Mouse (Mus musculus) T-helper 17 cell (primary cell): ENCODE results near the gene Tenm4.

Source experiments
- in situ Hi-C, 2 experiments: fragments of 300-600 bp; cut with MboI, MseI; formaldehyde crosslinking; loops; 1 replicate in 1 of 2; 2 replicates in 1 of 2; pipeline ENCODE4 v1.15.1; 2025; ENCODE audit warnings: high pct_unique_total_duplicates in 2 of 2

Gene Tenm4

GRCm38 (mm10) chr7:96203812-96204560, 32.9 kb downstream of the Tenm4 start:
- in situ Hi-C loops = no loop called here

GRCm38 (mm10) chr7:96204809-96205350, 33.8 kb downstream of the Tenm4 start:
- in situ Hi-C loops = no loop called here

- in situ Hi-C loops = no loop called here
These were observed 36.0 kb downstream of the Tenm4 start for GRCm38 (mm10) chr7:96207071-96207470.

GRCm38 (mm10) chr7:96209783-96210524, 38.9 kb downstream of the Tenm4 start:
- in situ Hi-C loops = no loop called here

- in situ Hi-C loops = no loop called here
These were observed 39.7 kb downstream of the Tenm4 start for GRCm38 (mm10) chr7:96210525-96211369.

GRCm38 (mm10) chr7:96211618-96212021, 40.6 kb downstream of the Tenm4 start:
- in situ Hi-C loops = no loop called here

GRCm38 (mm10) chr7:96212224-96212591, 41.2 kb downstream of the Tenm4 start:
- in situ Hi-C loops = no loop called here

- in situ Hi-C loops = no loop called here
These were observed 41.8 kb downstream of the Tenm4 start for GRCm38 (mm10) chr7:96212592-96213541.

- in situ Hi-C loops = no loop called here
These were observed 42.7 kb downstream of the Tenm4 start for GRCm38 (mm10) chr7:96213741-96214140.

- in situ Hi-C loops = no loop called here
These were observed 43.8 kb downstream of the Tenm4 start for GRCm38 (mm10) chr7:96214876-96215275.

- in situ Hi-C loops = no loop called here
These were observed 45.0 kb downstream of the Tenm4 start for GRCm38 (mm10) chr7:96215894-96216509.

GRCm38 (mm10) chr7:96219386-96219785, 48.3 kb downstream of the Tenm4 start:
- in situ Hi-C loops = no loop called here

GRCm38 (mm10) chr7:96220647-96221046, 49.6 kb downstream of the Tenm4 start:
- in situ Hi-C loops = no loop called here

GRCm38 (mm10) chr7:96222569-96222968, 51.5 kb downstream of the Tenm4 start:
- in situ Hi-C loops = no loop called here

GRCm38 (mm10) chr7:96228562-96229268, 57.7 kb downstream of the Tenm4 start:
- in situ Hi-C loops = no loop called here

- in situ Hi-C loops = no loop called here
These were observed 59.1 kb downstream of the Tenm4 start for GRCm38 (mm10) chr7:96230006-96230719.

GRCm38 (mm10) chr7:96230720-96231241, 59.7 kb downstream of the Tenm4 start:
- in situ Hi-C loops = no loop called here

GRCm38 (mm10) chr7:96235847-96236246, 64.8 kb downstream of the Tenm4 start:
- in situ Hi-C loops = no loop called here

- in situ Hi-C loops = no loop called here
These were observed 69.6 kb downstream of the Tenm4 start for GRCm38 (mm10) chr7:96240661-96241060.
